Mouse (Mus musculus) kidney, adult 2 months (tissue): ENCODE measurements around the gene Astn1.
A peak's percentile ranks its signal among the peaks of the same experiment; 100 is the strongest.

ENCODE experiments used
- CTCF ChIP-seq: fragments of 200-500 bp; conservative IDR thresholded peaks from 2 replicates; pipeline ENCODE4 v1.5.1; 2011; ENCODE audit warnings: low read depth, mild to moderate bottlenecking, control low read depth, low read length, moderate library complexity, mixed read lengths; ENCODE audit not compliant: insufficient read depth, insufficient read length
- POLR2A ChIP-seq: fragments of 200-500 bp; IDR thresholded peaks from one replicate; pipeline ENCODE4 v1.6.1; 2011; ENCODE audit warnings: low read depth, low read length, control low read depth

DNA sequence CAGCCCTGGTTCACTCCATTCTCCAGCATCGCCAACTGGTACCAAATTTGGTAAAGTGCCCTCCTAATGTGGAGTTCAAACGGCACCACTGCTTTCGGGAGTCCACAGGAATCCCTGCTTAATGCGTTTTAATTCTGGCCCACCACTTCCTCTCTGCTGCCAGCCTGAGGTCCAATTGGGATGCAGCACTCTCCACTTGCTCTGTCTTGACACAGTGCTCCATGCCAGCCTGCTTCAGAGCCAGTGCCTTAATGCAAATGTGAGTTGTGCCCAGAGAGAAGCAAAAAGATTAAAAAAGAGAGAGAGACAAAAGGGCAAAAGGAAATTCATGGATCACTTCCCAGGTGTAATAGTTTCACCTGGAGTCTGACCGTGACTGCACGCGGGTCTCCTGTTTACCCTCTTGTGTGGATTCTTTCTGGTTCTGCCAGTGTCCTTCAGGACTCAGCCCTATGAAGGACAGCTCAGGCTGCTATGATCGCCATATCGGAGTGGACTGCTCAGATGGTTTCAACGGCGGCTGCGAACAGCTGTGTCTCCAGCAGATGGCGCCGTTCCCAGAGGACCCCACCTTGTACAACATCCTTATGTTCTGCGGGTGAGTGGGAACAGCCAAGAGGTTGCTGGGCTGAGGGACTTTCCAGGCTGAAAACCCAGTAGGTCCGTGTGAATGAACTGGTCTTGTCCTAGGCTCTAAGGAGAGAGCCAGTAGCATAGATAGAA, 234.8 kb downstream of the Astn1 start:
- TF ChIP-seq CTCF (peak; percentile 67), POLR2A (no peak)
